Mouse (Mus musculus): ENCODE results near the gene Gkn3.

- no peak for TF ChIP-seq CTCF (IDR thresholded peaks at IDR 0.05; ENCODE audit: extremely low read depth, insufficient read depth, insufficient read length, insufficient replicate concordance)
- no peak for TF ChIP-seq POLR2A (IDR thresholded peaks at IDR 0.05; ENCODE audit: low read depth, low read length)
These were observed at the start of gene Gkn3 for GRCm38 (mm10) chr6:87388877-87389276.

All from spleen, adult 2 months (tissue).